Mouse (Mus musculus) liver, embryonic 14.5 days (tissue): ENCODE measurements around the gene Tuba8.

Source experiments
- CTCF ChIP-seq: IDR thresholded peaks from 2 replicates; pipeline ENCODE4 v1.5.1; 2016; ENCODE audit warnings: antibody characterized with exemption, low read depth, control low read depth
- EP300 ChIP-seq: IDR thresholded peaks from 2 replicates; pipeline ENCODE4 v1.6.1; 2016; ENCODE audit warnings: antibody characterized with exemption, low read depth

GRCm38 (mm10) chr6:121246037-121246361 lies 35.5 kb downstream of the Tuba8 start:
- TF ChIP-seq CTCF (no peak), EP300 (no peak)
